In the genomic region with DNA sequence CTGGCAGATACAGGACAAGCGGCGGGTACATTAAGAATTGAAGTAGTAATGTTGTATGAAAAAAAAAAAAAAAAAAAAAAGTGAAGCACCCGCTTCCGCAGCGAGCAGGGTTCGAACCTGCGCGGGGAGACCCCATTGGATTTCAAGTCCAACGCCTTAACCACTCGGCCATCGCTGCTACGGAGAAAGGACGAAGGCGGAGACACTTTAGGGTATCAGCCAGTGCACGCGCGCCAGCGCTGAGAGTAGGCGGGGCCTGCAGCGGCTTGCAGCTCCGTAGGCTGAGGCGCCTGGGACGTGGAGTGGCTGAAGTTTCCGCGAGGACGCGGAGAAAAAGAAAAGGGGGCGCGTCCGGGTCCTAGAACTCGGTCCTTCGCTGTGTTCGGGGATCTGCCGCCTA, we compare ENCODE assay signal across 8 mouse cellular contexts. TPM values are rescaled to one million over a fixed set of nuclear protein-coding genes. Genes with fewer than 3 reads are reported as not detected.
A peak's percentile ranks its signal among the peaks of the same experiment; 100 is the strongest.
DNase-seq lines count a peak whose midpoint lies in the region; ATAC-seq lines count a peak whose summit lies in the region.

No protein-coding gene starts in this region.

- peak overlapping the region; percentile 30; the same call in 1 of the 2 replicates for H3K27ac ChIP-seq in hindbrain, embryonic 11.5 days (ENCODE audit: low read depth, low read length)

- no peaks in the 10 kb centered on the region for H3K27me3 ChIP-seq in hindbrain, embryonic 11.5 days (ENCODE audit: control insufficient read depth, insufficient read depth, low read length)

- DNase-seq in Muller cell, postnatal 12 days (ENCODE audit: inconsistent ontology term) = peak; percentile 97
- peak; percentile 97 for DNase-seq in cerebellum, adult 9-11 months
- peak; percentile 96 to 100 for DNase-seq in frontal cortex, adult 2 months (ENCODE audit: extremely low spot score in 1 of 2, low spot score in 1 of 2)
- peak; percentile 99 for DNase-seq in hindbrain, embryonic 11.5 days (ENCODE audit: low spot score)
- DNase-seq in layer of hippocampus, postnatal 10 days (ENCODE audit: low spot score in 2 of 2) = peak; percentile 100
- peak; percentile 99 for DNase-seq in lung, postnatal 10 days
- DNase-seq in ovary, postnatal 36 days (ENCODE audit: low spot score) = peak; percentile 100
- DNase-seq in thymus, postnatal 25 days = peak; percentile 100

- H3K36me3 ChIP-seq in hindbrain, embryonic 11.5 days (ENCODE audit: control insufficient read depth, insufficient read depth, low read length) = no peaks in the 10 kb centered on the region

- no peaks in the 10 kb centered on the region for H3K9me3 ChIP-seq in hindbrain, embryonic 11.5 days (ENCODE audit: control insufficient read depth, low read length)

- peak overlapping the region; percentile 70 for H3K9ac ChIP-seq in hindbrain, embryonic 11.5 days (ENCODE audit: low read depth, low read length)

- peak; percentile 94 for ATAC-seq in hindbrain, embryonic 11.5 days (ENCODE audit: low FRiP score)

- WGBS in hindbrain, embryonic 11.5 days = under 1% methylated on average over 31 of the region's 34 CpGs

- H3K4me1 ChIP-seq in hindbrain, embryonic 11.5 days (replicated peaks; ENCODE audit: control insufficient read depth, insufficient read depth, low read length) = no peaks in the 10 kb centered on the region

- peak overlapping the region; percentile 82 for H3K4me2 ChIP-seq in hindbrain, embryonic 11.5 days (replicated peaks; ENCODE audit: low read depth, low read length)

- H3K4me3 ChIP-seq in hindbrain, embryonic 11.5 days (ENCODE audit: low read depth, low read length) = peak overlapping the region; percentile 76

RNA-seq across cellular contexts. Expression of a gene that starts 0.5 kb away (rescaled TPM):
- 0.46 and 0.70 TPM in 2 replicates for polyA plus RNA-seq in frontal cortex, adult 2 months (2012; rRNA removed)
- 0.42 TPM in 1 of 2 replicates, not detected in the other for polyA plus RNA-seq in hindbrain, embryonic 11.5 days (2014; fragmentation: Nextera tagmentation; extraction: Ambion mirVana)
- total RNA-seq in layer of hippocampus, postnatal 10 days (2021) = 1 to 10 TPM; 1.0 to 1.5 TPM

RNA-seq across cellular contexts. Expression of a gene that starts 7.8 kb away (rescaled TPM):
- polyA plus RNA-seq in frontal cortex, adult 2 months (2012; rRNA removed) = not detected in 2 replicates
- polyA plus RNA-seq in hindbrain, embryonic 11.5 days (2014; fragmentation: Nextera tagmentation; extraction: Ambion mirVana) = 0.63 TPM in 1 of 2 replicates, not detected in the other
- not detected for total RNA-seq in layer of hippocampus, postnatal 10 days (2021)

RNA-seq across cellular contexts. Expression of a gene that starts 47.1 kb away (rescaled TPM):
- polyA plus RNA-seq in frontal cortex, adult 2 months (2012; rRNA removed) = 19.1 and 23.4 TPM in 2 replicates
- polyA plus RNA-seq in hindbrain, embryonic 11.5 days (2014; fragmentation: Nextera tagmentation; extraction: Ambion mirVana) = 12.5 and 19.6 TPM in 2 replicates
- 10 to 100 TPM; 12.1 to 12.6 TPM for total RNA-seq in layer of hippocampus, postnatal 10 days (2021)

RNA-seq across cellular contexts. Expression of a gene that starts 47.9 kb away (rescaled TPM):
- 11.8 and 12.9 TPM in 2 replicates for polyA plus RNA-seq in frontal cortex, adult 2 months (2012; rRNA removed)
- polyA plus RNA-seq in hindbrain, embryonic 11.5 days (2014; fragmentation: Nextera tagmentation; extraction: Ambion mirVana) = 8.4 and 11.2 TPM in 2 replicates
- total RNA-seq in layer of hippocampus, postnatal 10 days (2021) = 10 to 100 TPM; 13.7 to 13.8 TPM

Comparison
In these comparisons a context has a peak if more than half of its experiments do, and no peak if none do; other contexts are left out.
1. Peak in every context shown above with its lines: DNase-seq, ATAC-seq, H3K4me3 ChIP-seq and H3K27ac ChIP-seq.